Mouse (Mus musculus): Measurements from ENCODE around the gene Gm49673. TPM values are rescaled to one million over a fixed set of nuclear protein-coding genes. Genes with fewer than 3 reads are reported as not detected.
"Not testable (repeated sequence)": the region's sequence is repeated elsewhere in the genome, so short reads cannot be mapped to it uniquely, and the experiment has no call there.

The Gm49673 gene
- polyA plus RNA-seq, 1 experiment from 2014 or later: not detected

GRCm38 (mm10) chr17:8160969-8161368, 13.4 kb upstream of the Gm49673 start:
- WGBS (ENCODE audit: missing documents): 75% methylated on average over 2 of the region's 3 CpGs

DNA sequence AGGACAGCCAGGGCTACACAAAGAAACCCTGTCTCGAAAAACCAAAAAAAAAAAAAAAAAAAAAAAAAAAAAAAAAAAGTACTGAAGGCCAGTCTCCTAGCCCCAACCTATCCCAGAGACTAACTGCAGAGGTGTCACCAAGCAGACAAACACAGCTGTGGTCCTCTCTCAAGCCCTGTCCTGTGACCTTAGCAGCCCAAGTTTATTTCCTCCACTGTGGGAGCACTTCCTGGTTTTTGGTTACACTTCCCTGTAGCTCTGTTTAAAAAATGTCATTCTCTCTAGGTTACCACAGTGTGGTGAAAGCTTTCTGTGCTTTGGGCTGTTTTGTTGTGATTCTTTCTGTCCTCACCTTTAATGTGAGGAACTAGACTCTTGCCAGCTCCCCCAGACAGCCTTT, 11.0 kb upstream of the Gm49673 start:
- not testable (repeated sequence) for H3K27ac ChIP-seq; H3K4me3 ChIP-seq (ENCODE audit: inconsistent target); H3K36me3 ChIP-seq (ENCODE audit: inconsistent target); H3K79me2 ChIP-seq (ENCODE audit: inconsistent target)
- no CpG with 5 or more reads among the region's 1 CpGs for WGBS (ENCODE audit: missing documents)

More at GRCm38 (mm10) chr17:8160969-8161368, 13.4 kb upstream of the Gm49673 start:
- H3K36me3 ChIP-seq (ENCODE audit: inconsistent target); H3K4me3 ChIP-seq (ENCODE audit: inconsistent target); H3K27ac ChIP-seq; H3K79me2 ChIP-seq (ENCODE audit: inconsistent target): not testable (repeated sequence)

DNA sequence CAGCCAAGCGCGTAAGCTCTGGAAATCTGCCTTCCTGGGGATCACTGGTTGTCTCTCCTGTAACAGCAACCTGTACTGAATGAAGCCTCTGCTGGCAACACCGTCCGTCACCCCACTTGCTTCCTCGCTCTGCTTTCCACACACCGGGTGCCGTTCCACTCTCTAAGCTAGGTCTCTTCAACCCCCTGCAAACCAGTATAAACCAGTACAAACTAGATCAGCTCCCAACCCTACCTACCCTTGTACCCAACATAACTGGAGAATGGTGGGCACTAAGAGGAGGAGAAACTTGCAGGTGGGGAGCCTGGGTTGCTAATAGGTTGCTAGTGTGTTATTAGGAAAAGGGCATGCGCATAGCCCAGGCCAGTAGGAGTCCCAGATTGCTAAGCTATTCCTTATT, 8.4 kb upstream of the Gm49673 start:
- not testable (repeated sequence) for H3K36me3 ChIP-seq (ENCODE audit: inconsistent target); H3K79me2 ChIP-seq (ENCODE audit: inconsistent target); H3K4me3 ChIP-seq (ENCODE audit: inconsistent target); H3K27ac ChIP-seq
- no CpG with 5 or more reads among the region's 8 CpGs for WGBS (ENCODE audit: missing documents)

DNA sequence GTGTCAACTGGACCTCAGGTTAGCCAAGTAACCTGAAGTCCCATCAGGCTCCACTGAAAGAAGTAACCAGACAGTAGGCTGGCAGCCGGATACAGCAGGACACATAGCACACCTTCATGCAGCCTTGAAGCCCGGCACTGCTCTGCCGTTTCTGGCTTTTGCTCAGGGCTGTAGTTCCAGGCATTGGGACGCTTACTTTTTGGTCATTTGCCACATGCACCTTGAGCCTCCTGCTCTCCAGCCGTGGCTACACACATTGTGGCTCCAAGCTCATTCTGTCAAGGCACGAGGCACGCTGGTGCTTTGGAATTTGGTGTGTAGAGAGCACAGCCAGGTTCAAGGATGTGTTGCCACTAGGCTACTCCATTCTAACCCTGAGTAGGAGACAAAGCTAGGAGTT, 7.4 kb upstream of the Gm49673 start:
- 100% methylated on average over 2 of the region's 7 CpGs for WGBS (ENCODE audit: missing documents)

GRCm38 (mm10) chr17:8146931-8147330, 657 bp downstream of the Gm49673 start:
- Histone ChIP-seq H3K27ac (peak overlapping the region; percentile 24), H3K79me2 (ENCODE audit: inconsistent target) (peaks cover 20% of the 10 kb centered on the region; the same call in 1 of the 2 replicates), H3K4me3 (ENCODE audit: inconsistent target) (peak overlapping the region; percentile 48)
- WGBS (ENCODE audit: missing documents): 17% methylated on average over 1 of the region's 5 CpGs
- not testable (repeated sequence) for H3K36me3 ChIP-seq (ENCODE audit: inconsistent target)

More for the DNA sequence above, 7.4 kb upstream of the Gm49673 start:
- not testable (repeated sequence) for H3K27ac ChIP-seq; H3K36me3 ChIP-seq (ENCODE audit: inconsistent target); H3K4me3 ChIP-seq (ENCODE audit: inconsistent target); H3K79me2 ChIP-seq (ENCODE audit: inconsistent target)

GRCm38 (mm10) chr17:8143802-8144673, 3.5 kb downstream of the Gm49673 start:
- not testable (repeated sequence) for H3K4me3 ChIP-seq (ENCODE audit: inconsistent target); H3K36me3 ChIP-seq (ENCODE audit: inconsistent target)
- 55% methylated on average over 5 of the region's 14 CpGs for WGBS (ENCODE audit: missing documents)
- peaks cover 20% of the 10 kb centered on the region; the same call in 1 of the 2 replicates for H3K79me2 ChIP-seq (ENCODE audit: inconsistent target)
- H3K27ac ChIP-seq: peak overlapping the region; percentile 32

- not testable (repeated sequence) for H3K27ac ChIP-seq; H3K36me3 ChIP-seq (ENCODE audit: inconsistent target); H3K79me2 ChIP-seq (ENCODE audit: inconsistent target); H3K4me3 ChIP-seq (ENCODE audit: inconsistent target)
- 10% methylated on average over 3 of the region's 3 CpGs for WGBS (ENCODE audit: missing documents)
These were observed 7.4 kb downstream of the Gm49673 start for GRCm38 (mm10) chr17:8140210-8140609.

GRCm38 (mm10) chr17:8138116-8138515, 9.5 kb downstream of the Gm49673 start:
- 75% methylated on average over 3 of the region's 5 CpGs for WGBS (ENCODE audit: missing documents)
- not testable (repeated sequence) for H3K27ac ChIP-seq; H3K4me3 ChIP-seq (ENCODE audit: inconsistent target); H3K36me3 ChIP-seq (ENCODE audit: inconsistent target); H3K79me2 ChIP-seq (ENCODE audit: inconsistent target)

GRCm38 (mm10) chr17:8130849-8131248, 16.7 kb downstream of the Gm49673 start:
- H3K4me3 ChIP-seq (ENCODE audit: inconsistent target); H3K79me2 ChIP-seq (ENCODE audit: inconsistent target); H3K27ac ChIP-seq; H3K36me3 ChIP-seq (ENCODE audit: inconsistent target): not testable (repeated sequence)
- WGBS (ENCODE audit: missing documents): no CpG with 5 or more reads among the region's 6 CpGs

DNA sequence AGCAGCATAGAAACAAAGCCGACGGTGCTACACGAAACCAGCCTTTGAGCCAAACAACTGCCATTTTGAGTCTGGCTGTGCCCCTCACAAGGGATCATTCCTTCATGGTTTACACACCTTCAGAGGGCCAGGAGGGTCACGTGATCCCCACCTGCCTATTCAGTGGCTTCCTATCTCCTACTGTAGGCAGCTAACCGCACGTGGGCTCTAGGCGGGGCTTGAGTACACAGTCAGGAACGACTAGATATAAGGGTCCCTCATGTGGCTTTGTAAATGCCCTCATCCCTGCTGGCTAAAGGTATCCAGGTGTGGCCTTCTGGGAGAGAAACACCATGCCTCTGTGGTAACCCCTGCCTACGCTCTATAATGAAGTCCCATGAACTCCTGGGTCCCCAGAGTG, 18.0 kb downstream of the Gm49673 start:
- 85% methylated on average over 3 of the region's 9 CpGs for WGBS (ENCODE audit: missing documents)
- not testable (repeated sequence) for H3K27ac ChIP-seq; H3K36me3 ChIP-seq (ENCODE audit: inconsistent target); H3K4me3 ChIP-seq (ENCODE audit: inconsistent target); H3K79me2 ChIP-seq (ENCODE audit: inconsistent target)

GRCm38 (mm10) chr17:8128326-8128993, 19.1 kb downstream of the Gm49673 start:
- no CpG with 5 or more reads among the region's 7 CpGs for WGBS (ENCODE audit: missing documents)
- not testable (repeated sequence) for H3K36me3 ChIP-seq (ENCODE audit: inconsistent target); H3K4me3 ChIP-seq (ENCODE audit: inconsistent target); H3K27ac ChIP-seq; H3K79me2 ChIP-seq (ENCODE audit: inconsistent target)

DNA sequence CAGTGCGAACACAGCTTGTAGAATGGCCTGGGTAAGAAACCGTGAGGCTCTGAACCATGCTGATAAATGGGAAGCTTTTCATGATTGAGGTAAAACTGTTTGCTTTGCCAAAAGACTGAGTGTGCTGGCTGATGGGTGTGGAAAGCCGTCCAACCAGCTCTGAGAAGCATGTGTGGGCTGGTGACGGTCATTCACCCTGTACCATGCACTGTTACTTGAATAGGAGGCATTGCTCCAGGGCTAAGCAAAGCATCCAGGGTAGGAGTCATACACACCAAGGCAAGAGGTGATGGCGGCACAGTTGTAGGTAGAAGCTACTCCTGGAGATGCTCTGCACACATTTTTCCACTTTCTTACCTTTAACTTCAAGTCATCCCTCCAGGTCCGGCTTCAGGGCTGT, 23.0 kb downstream of the Gm49673 start:
- H3K27ac ChIP-seq; H3K4me3 ChIP-seq (ENCODE audit: inconsistent target); H3K36me3 ChIP-seq (ENCODE audit: inconsistent target); H3K79me2 ChIP-seq (ENCODE audit: inconsistent target): not testable (repeated sequence)
- no CpG with 5 or more reads among the region's 6 CpGs for WGBS (ENCODE audit: missing documents)

DNA sequence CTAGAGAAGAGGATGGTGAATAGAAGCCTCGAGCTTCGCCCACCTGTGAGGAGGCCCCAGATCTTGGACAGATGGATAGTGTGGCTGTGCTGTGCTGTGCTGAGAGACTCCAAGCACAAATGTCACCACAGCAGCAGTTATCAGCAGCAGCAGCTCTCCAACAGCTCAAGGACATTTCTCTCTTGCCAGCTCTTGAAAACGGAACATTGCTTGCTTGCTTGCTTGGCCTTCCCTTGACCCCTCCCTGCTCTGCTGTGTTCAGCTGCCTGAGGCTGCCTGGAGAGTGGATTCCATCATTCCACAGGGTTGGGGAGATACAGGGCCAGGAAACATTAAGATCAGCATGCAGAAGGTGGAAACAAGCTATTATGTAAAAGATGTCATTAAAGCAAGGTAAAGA, 24.6 kb downstream of the Gm49673 start:
- not testable (repeated sequence) for H3K79me2 ChIP-seq (ENCODE audit: inconsistent target); H3K36me3 ChIP-seq (ENCODE audit: inconsistent target); H3K27ac ChIP-seq; H3K4me3 ChIP-seq (ENCODE audit: inconsistent target)
- WGBS (ENCODE audit: missing documents): no CpG with 5 or more reads among the region's 3 CpGs

DNA sequence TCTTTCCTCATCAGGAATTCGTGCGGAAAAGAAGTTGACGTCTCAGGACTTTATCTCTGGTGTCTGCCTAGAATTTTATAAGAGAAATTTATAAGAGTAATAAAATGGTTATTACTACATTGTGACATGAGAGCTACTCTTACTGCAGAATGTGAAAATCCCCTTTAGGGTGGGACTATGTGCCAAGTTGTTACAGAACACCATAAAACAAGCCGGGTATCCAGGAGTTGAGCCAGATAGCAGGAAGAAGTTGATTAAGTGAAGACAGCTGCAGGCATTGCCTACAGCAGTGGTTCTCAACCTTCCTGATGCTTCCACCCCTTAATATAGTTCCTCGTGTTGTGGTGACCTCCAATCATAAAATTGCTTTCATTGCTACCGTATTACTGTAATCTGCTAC, 30.7 kb downstream of the Gm49673 start:
- not testable (repeated sequence) for H3K27ac ChIP-seq; H3K36me3 ChIP-seq (ENCODE audit: inconsistent target); H3K79me2 ChIP-seq (ENCODE audit: inconsistent target); H3K4me3 ChIP-seq (ENCODE audit: inconsistent target)
- WGBS (ENCODE audit: missing documents): no CpG with 5 or more reads among the region's 6 CpGs

DNA sequence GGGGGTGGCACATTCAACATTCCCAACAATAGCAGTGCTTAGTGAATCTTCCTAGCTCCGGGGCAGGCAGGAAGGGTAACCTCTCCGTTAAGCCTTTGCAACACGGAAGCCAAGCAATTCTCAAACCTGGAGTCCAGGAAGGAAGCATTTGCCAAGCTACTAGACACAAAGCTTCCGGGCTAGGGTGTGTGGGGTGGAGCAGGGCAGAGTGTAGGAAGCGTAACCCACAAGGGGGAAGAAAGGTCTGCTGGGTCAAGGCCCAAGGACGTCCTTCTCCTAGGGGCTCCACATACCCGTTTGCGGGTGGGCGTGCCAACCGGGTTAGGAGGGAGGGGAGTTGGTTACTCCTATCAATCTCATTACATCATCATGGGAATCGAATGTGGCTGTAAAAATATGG, 31.2 kb downstream of the Gm49673 start:
- 13% methylated on average over 3 of the region's 11 CpGs for whole genome bisulfite sequencing (ENCODE audit: missing documents)
- not testable (repeated sequence) for H3K4me3 ChIP-seq (ENCODE audit: inconsistent target); H3K36me3 ChIP-seq (ENCODE audit: inconsistent target); H3K79me2 ChIP-seq (ENCODE audit: inconsistent target)
- H3K27ac ChIP-seq: 0 out of 2 replicates have a peak overlapping the region, but pooled peaks have one; percentile 12
